Mouse (Mus musculus): ENCODE data around the gene Gnat3.
"Not testable (repeated sequence)": the region's sequence is repeated elsewhere in the genome, so short reads cannot be mapped to it uniquely, and the experiment has no call there.

Gnat3 gene

DNA sequence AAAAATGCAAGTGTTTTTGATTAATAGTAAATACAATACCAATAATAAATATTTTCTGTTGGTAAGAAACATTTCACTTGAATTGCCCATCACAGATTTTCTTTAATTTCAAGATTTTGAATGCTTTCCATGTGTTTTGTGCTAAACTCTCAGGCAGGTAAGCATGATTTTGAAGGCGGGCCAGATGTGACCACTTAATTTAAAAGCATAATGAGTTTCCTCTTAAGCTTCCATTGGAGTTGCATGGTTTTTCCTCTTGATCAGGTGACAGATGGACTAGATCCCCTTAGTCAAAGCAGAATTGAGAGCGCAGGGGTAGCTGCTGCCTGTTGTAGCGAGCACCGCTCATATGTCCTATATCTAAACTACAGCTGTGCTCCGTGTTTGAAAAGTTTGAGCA, at the start of gene Gnat3:
Gene Gnat3, plus strand, starts transcription at position 301 of the 400 bp plus-strand sequence.
- no peak for DNase-seq (ENCODE audit: low read depth, low spot score)

DNA sequence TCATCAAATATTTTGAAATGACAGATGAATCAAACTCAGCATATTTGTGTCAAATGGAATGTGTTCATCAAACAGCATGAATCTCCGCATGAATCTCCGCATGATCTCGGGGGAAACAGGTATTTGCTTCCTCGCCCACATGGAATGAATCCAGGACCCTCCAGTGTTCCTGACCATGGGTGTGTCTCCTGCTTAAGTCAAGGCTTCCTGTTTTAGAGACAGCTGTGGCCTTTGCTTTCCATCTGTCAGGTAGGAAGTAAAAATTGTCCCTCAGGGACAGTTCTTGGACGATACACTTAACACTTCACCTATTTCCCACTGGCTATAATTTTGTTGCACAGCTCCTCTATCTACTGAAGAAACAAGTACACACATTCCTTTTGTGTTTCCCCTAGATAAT, 43.4 kb upstream of the Gnat3 start:
- no peak for DNase-seq (ENCODE audit: low read depth, low spot score)

GRCm38 (mm10) chr5:17923648-17924047, 38.7 kb upstream of the Gnat3 start:
- no peak for DNase-seq (ENCODE audit: low read depth, low spot score)

- no peak for DNase-seq (ENCODE audit: low read depth, low spot score)
Observed at GRCm38 (mm10) chr5:17924085-17924518, 38.2 kb upstream of the Gnat3 start.

DNA sequence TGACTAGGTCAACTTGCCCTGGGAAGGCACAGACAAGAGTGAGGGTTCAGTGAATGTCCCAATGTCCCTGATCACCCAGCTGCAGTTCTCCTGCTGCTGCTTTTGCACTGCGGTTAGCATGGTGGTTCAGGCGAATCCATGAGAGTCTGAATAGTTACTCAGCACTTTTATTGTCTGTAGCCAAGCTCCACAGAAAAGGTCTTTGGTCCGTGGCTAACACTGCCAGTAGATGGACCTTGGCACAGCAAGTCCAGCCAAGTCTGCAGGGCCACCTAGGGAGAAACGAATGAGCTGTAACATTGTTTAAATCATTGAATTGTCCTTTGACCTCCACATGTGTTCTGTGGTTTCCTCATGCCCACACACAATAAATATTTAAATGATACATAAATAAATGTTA, 33.9 kb upstream of the Gnat3 start:
- DNase-seq (ENCODE audit: low read depth, low spot score), result no peak

GRCm38 (mm10) chr5:17929006-17929567, 33.3 kb upstream of the Gnat3 start:
- no peak for DNase-seq (ENCODE audit: low read depth, low spot score)

- DNase-seq (ENCODE audit: low read depth, low spot score), result not testable (repeated sequence)
Observed at GRCm38 (mm10) chr5:17931588-17931987, 30.8 kb upstream of the Gnat3 start.

DNA sequence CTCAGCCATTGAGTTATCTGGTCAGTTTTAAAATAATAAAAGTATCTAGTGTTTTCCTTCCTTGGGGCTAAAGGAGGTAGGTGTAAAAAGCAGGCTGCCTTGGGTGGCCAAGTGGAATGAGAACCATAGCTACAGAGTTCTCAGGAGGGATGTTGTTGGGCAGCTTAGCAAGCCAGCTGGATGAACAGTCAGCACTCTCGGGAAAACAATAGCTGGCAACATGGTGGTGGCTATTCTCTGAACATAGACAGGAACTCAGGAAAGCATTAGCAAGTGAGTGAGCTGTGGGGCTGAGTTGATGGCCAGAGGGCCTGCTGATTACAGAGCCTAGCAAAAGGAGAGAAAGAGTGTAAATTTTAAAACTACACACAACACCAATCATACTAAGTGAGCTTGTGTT, 27.8 kb upstream of the Gnat3 start:
- no peak for DNase-seq (ENCODE audit: low read depth, low spot score)

DNA sequence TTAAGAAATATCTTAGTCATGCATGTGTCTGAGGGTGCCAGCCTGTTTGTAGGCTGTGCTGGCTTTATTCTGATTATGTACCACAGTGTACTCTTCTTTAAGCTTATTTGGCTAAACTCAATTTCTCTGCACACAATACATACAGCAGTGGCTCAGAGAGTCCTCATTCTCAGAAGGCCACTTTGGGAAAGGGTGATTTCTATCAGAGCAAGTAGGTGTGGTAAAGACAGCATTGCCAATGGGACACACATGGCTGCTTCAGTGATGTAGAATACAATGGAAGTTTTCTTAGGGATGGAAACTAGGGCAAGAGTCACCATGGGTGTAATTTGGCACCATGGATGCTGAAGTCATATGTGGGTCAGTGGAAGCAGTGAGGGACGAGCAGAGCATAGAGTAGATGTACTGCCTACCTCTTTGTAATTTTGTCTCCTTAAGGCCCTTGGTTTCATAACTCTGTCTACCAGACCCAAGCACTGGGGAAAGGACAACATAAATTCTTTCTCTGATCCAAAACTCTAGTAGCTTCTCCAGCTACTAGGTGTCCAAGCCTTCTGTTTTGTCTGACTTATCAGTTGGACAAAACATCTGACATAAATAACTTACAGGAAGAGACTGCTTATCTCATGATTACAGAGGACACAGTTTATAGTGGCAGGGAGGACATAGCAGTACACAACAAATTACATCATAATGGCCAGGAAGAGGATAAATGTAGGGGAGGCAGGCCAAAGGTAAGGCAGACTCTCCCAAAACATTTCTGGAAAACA, 24.0 kb upstream of the Gnat3 start:
- DNase-seq (ENCODE audit: low read depth, low spot score), result no peak

- no peak for DNase-seq (ENCODE audit: low read depth, low spot score)
Observed at GRCm38 (mm10) chr5:17956468-17956867, 5.9 kb upstream of the Gnat3 start.

GRCm38 (mm10) chr5:17969704-17970390, 7.5 kb downstream of the Gnat3 start:
- DNase-seq (ENCODE audit: low read depth, low spot score), result no peak

GRCm38 (mm10) chr5:17970391-17970730, 8.0 kb downstream of the Gnat3 start:
- no peak for DNase-seq (ENCODE audit: low read depth, low spot score)

GRCm38 (mm10) chr5:17980501-17981121, 18.3 kb downstream of the Gnat3 start:
- DNase-seq (ENCODE audit: low read depth, low spot score), result no peak

DNA sequence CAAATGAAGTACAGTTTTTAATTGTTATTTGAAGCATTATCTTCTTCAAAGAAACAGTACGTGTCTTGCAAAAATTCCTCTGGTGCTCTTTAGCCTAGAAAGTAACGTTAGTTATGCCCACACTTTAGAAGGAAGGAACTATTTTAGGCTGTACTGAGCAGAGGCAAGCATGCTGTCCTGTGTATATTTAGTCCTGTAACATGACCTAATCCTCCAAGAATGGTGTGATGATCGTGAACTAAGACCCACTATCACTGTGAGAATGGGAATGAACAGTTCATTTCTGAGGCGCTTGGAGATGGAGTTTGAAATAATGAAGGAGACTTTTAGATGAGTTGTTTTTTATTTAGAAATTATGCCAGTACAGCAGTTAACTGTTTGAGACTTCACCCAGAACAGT, 20.4 kb downstream of the Gnat3 start:
- no peak for DNase-seq (ENCODE audit: low read depth, low spot score)

DNA sequence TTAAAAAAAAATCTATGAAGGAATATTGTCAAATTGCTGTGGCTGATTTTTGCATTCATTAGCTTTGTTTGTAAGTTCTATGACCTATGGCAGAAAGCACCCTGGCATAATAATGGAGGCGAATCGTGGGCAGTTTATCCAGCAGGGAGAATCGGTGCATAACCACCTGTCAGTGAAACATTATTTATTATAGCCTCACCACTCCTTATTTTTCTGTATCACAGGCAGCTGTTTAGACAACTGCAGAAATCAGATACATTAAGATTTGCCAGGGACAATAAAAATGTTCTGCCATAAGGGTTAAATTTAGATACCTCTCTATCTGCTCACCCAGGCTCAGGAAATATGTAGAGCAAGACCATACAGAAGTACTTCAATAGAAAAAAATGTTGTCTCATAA, 22.2 kb downstream of the Gnat3 start:
- no peak for DNase-seq (ENCODE audit: low read depth, low spot score)

- DNase-seq (ENCODE audit: low read depth, low spot score), result no peak
Observed at GRCm38 (mm10) chr5:17986611-17987010, 24.3 kb downstream of the Gnat3 start.

DNA sequence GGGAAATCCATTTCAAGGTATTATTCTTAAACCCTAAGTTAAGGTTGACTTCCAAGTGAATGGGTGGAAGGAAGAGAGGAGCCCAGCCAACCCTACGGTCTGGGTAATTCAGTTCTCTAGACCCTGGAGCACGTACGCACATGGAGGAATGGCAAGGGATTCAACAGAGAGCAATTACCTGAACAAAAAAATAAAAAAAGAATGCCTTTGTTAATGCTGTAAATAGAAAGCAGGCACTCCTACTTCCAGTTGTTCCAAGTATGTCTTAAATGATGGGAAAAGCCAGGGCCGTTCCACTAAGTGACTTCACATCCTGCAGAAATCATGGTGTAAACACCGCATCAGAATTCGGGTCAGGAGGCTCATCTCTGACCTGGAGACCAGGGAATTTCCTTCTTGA, 28.3 kb downstream of the Gnat3 start:
- no peak for DNase-seq (ENCODE audit: low read depth, low spot score)

DNA sequence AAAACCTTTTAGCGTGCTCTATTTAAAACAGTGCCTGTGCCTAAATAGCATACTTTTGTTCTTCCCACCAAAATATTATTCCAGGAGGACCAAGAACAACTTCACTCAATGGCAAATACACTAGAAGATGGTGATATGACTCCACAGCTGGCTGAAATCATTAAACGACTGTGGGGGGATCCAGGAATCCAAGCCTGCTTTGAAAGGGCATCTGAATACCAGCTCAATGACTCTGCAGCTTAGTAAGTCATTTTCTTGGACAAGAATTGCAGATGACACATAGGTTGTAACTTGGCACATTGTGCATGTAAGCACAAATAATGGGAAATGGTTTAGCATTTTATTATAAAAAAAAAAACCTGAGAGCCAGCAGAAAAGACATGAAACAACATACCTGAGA, 37.2 kb downstream of the Gnat3 start:
- DNase-seq (ENCODE audit: low read depth, low spot score), result no peak

DNA sequence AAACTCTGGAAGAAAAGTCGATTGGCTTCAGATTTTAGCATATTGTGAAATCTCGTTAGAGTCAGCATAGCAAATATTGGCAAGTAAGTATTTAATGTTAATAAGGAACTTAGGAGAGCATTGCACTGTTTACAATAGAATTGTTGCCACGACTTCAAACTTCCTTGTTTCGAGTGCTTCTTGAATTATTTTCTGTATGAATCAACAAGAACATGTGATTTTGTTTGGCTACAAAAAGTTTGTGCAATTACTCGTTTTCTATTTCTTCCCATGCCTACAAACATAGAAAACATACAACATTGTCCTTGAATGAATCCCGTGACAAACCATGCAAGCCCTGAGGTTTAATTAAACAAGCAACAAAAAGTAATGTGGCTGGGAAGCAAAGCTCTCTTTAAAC, 37.8 kb downstream of the Gnat3 start:
- DNase-seq (ENCODE audit: low read depth, low spot score), result no peak

- no peak for DNase-seq (ENCODE audit: low read depth, low spot score)
Observed at GRCm38 (mm10) chr5:18001646-18002045, 39.3 kb downstream of the Gnat3 start.

DNA sequence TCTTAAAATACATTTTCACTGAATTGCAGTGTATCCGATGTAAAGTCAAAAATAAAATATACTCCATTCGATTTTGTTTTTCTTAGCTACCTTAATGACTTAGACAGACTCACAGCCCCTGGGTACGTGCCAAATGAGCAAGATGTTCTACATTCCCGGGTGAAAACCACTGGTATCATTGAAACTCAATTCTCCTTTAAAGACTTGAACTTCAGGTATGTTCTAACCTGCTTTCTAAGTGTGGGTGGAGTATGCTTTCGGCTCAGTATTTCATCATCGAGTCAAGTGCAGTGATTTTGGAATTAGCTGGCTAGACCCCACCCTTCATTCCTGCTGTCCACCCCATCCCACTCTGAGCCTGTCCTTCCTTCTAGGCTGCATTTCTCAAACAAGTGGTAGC, 41.3 kb downstream of the Gnat3 start:
- no peak for DNase-seq (ENCODE audit: low read depth, low spot score)

DNA sequence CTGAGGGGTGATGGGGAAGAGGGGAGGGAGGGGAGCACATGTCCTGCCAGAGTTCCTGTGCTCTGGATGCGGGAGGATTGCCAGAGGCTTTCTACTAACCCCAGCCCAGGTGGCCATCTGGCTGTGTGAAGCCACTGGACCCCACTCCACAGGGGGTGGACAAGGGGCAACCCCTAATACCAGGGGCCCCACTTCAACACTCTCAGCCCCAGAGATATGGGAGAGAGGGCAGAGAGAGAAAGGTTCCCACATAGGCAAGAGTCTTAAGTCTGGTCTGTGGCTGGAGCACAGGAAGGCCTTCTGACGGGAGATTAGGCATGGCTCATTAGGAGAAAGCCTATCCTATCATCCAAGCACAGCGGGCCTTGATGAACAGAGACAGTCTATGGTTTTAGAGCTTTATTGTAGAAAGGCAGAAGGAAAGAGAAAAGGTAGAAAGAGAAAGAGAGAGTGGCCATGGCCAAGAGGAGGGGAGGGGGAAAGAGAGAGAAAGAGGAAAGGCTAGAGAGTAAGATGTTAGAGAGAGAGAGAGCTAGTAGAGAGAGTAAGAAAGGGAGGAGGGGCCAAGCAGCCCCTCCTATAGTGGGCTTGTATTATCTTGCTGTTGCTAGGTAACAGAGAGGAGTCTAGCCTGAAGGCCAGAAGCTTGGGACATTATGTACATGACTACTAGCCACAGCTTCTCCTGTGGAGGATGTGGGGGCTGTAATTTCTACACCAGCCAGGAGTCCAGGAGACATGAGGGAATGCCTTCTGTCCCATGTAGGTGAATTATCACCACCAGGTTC, 42.7 kb downstream of the Gnat3 start:
- DNase-seq (ENCODE audit: low read depth, low spot score), result no peak
